In the genomic region with DNA sequence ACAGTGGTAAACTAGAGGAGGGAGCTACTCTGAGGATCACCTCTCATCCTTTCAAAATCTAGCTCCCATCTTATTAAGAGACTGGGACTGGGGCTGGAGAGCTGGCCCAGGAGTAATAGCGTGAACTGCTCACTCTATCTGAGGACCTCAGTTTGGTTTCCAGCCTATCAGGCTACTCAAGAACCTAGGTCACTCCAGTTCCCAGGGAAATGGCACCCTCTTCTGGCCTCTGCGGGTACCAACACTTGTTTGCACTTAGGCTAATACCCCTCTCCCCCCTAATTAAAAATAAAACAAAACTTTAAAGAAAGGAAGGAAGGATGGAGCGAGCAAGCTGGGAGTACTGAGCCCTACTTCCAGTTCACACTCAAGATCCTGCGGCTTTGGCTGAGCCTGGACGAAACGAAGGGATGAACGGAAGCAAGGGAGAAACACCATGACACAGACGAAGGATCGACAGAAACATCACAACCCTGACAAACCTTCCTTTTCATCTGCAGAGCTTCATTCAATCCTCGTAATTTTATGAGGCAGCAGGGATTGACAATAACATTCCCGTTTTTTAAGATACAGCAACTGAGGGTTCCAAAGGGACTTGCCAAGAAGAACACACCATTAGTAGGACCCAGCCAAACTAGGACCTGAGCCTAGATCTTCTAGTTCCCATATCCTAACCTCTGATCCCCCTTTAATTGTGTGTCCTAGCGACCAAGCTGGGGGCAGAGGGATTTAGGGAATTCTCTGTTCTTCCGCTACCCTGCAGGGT, we compare ENCODE assay signal across 8 mouse cellular contexts. TPM values are rescaled to one million over a fixed set of nuclear protein-coding genes. Genes with fewer than 3 reads are reported as not detected.
DNase-seq lines count a peak whose midpoint lies in the region; ATAC-seq lines count a peak whose summit lies in the region.

No protein-coding gene starts in this region.

- no peak overlapping the region for H3K27ac ChIP-seq in forebrain, embryonic 14.5 days (ENCODE audit: low read depth, low read length)
- peak overlapping the region; percentile 99; the same call in 1 of the 2 replicates for H3K27ac ChIP-seq in limb, embryonic 13.5 days
- H3K27ac ChIP-seq in neural tube, embryonic 15.5 days (replicated peaks), result peak overlapping the region; percentile 45

- DNase-seq in cerebellum, postnatal 10 days, result peak; percentile 53 to 63
- DNase-seq in cerebellum, adult 8-10 months, result no peak
- peak; percentile 47 for DNase-seq in A20 (ENCODE audit: low read depth, low spot score)
- DNase-seq in forebrain, embryonic 14.5 days (ENCODE audit: low spot score), result no peak
- no peak for DNase-seq in right cerebral cortex, postnatal 10 days (ENCODE audit: low spot score in 2 of 2)
- no peak for DNase-seq in urinary bladder, postnatal 4 days (ENCODE audit: low spot score in 2 of 2)

- H3K9ac ChIP-seq in forebrain, embryonic 14.5 days (ENCODE audit: low read length), result peak overlapping the region; percentile 98
- peak overlapping the region; percentile 99 for H3K9ac ChIP-seq in limb, embryonic 13.5 days
- peak overlapping the region; percentile 79 for H3K9ac ChIP-seq in neural tube, embryonic 15.5 days (replicated peaks)

- H3K36me3 ChIP-seq in forebrain, embryonic 14.5 days (ENCODE audit: control insufficient read depth, insufficient read depth, low read length), result peaks cover 51% of the 10 kb centered on the region
- peaks cover 52% of the 10 kb centered on the region for H3K36me3 ChIP-seq in limb, embryonic 13.5 days
- H3K36me3 ChIP-seq in neural tube, embryonic 15.5 days, result peaks cover 44% of the 10 kb centered on the region

- WGBS in forebrain, embryonic 14.5 days, result 60% methylated on average over 13 of the region's 13 CpGs
- 75% methylated on average over 13 of the region's 13 CpGs for WGBS in limb, embryonic 13.5 days
- 60% methylated on average over 13 of the region's 13 CpGs for whole genome bisulfite sequencing in neural tube, embryonic 15.5 days

- H3K4me2 ChIP-seq in forebrain, embryonic 14.5 days (ENCODE audit: low read length), result peak overlapping the region; percentile 100
- peak overlapping the region; percentile 100 for H3K4me2 ChIP-seq in limb, embryonic 13.5 days (replicated peaks)
- peak overlapping the region; percentile 92 for H3K4me2 ChIP-seq in neural tube, embryonic 15.5 days

- no peak for ATAC-seq in forebrain, embryonic 14.5 days
- no peak for ATAC-seq in limb, embryonic 13.5 days (ENCODE audit: low FRiP score, low read depth)
- ATAC-seq in neural tube, embryonic 15.5 days (ENCODE audit: low FRiP score), result no peak

- H3K4me3 ChIP-seq in forebrain, embryonic 14.5 days (ENCODE audit: low read depth, low read length), result peak overlapping the region; percentile 78
- peak overlapping the region; percentile 95 for H3K4me3 ChIP-seq in limb, embryonic 13.5 days
- peak overlapping the region; percentile 73 for H3K4me3 ChIP-seq in neural tube, embryonic 15.5 days (replicated peaks)

- no peaks in the 10 kb centered on the region for H3K27me3 ChIP-seq in forebrain, embryonic 14.5 days (replicated peaks; ENCODE audit: control insufficient read depth, insufficient read depth, low read length)
- H3K27me3 ChIP-seq in limb, embryonic 13.5 days, result no peaks in the 10 kb centered on the region
- H3K27me3 ChIP-seq in neural tube, embryonic 15.5 days (replicated peaks), result no peaks in the 10 kb centered on the region

- peaks cover 26% of the 10 kb centered on the region for H3K4me1 ChIP-seq in forebrain, embryonic 14.5 days (ENCODE audit: control insufficient read depth, insufficient read depth, low read length)
- H3K4me1 ChIP-seq in limb, embryonic 13.5 days, result peaks cover 48% of the 10 kb centered on the region
- H3K4me1 ChIP-seq in neural tube, embryonic 15.5 days, result peaks cover 53% of the 10 kb centered on the region

- no peaks in the 10 kb centered on the region for H3K9me3 ChIP-seq in forebrain, embryonic 14.5 days (replicated peaks; ENCODE audit: control insufficient read depth, low read length)
- no peaks in the 10 kb centered on the region for H3K9me3 ChIP-seq in limb, embryonic 13.5 days
- H3K9me3 ChIP-seq in neural tube, embryonic 15.5 days (replicated peaks), result no peaks in the 10 kb centered on the region

RNA-seq across cellular contexts. Expression of a gene that starts 8.0 kb away (rescaled TPM):
- 24.1 and 29.8 TPM in 2 replicates for polyA plus RNA-seq in forebrain, embryonic 14.5 days (2014; fragmentation: Nextera tagmentation; extraction: Ambion mirVana)
- polyA plus RNA-seq in limb, embryonic 13.5 days (2015; fragmentation: Nextera tagmentation; extraction: Ambion mirVana), result 37.8 and 42.6 TPM in 2 replicates
- polyA plus RNA-seq in neural tube, embryonic 15.5 days (2015; fragmentation: Nextera tagmentation; extraction: Ambion mirVana), result 16.1 and 24.0 TPM in 2 replicates

RNA-seq across cellular contexts. Expression of a gene that starts 8.4 kb away (rescaled TPM):
- 107 and 116 TPM in 2 replicates for polyA plus RNA-seq in forebrain, embryonic 14.5 days (2014; fragmentation: Nextera tagmentation; extraction: Ambion mirVana)
- polyA plus RNA-seq in limb, embryonic 13.5 days (2015; fragmentation: Nextera tagmentation; extraction: Ambion mirVana), result 114 and 123 TPM in 2 replicates
- 93.4 and 93.9 TPM in 2 replicates for polyA plus RNA-seq in neural tube, embryonic 15.5 days (2015; fragmentation: Nextera tagmentation; extraction: Ambion mirVana)

RNA-seq across cellular contexts. Expression of a gene that starts 33.4 kb away (rescaled TPM):
- 0.98 and 1.4 TPM in 2 replicates for polyA plus RNA-seq in forebrain, embryonic 14.5 days (2014; fragmentation: Nextera tagmentation; extraction: Ambion mirVana)
- polyA plus RNA-seq in limb, embryonic 13.5 days (2015; fragmentation: Nextera tagmentation; extraction: Ambion mirVana), result 7.3 and 8.1 TPM in 2 replicates
- polyA plus RNA-seq in neural tube, embryonic 15.5 days (2015; fragmentation: Nextera tagmentation; extraction: Ambion mirVana), result 5.4 and 7.8 TPM in 2 replicates

RNA-seq across cellular contexts. Expression of a gene that starts 38.4 kb away (rescaled TPM):
- 17.0 and 19.4 TPM in 2 replicates for polyA plus RNA-seq in forebrain, embryonic 14.5 days (2014; fragmentation: Nextera tagmentation; extraction: Ambion mirVana)
- 20.5 and 22.1 TPM in 2 replicates for polyA plus RNA-seq in limb, embryonic 13.5 days (2015; fragmentation: Nextera tagmentation; extraction: Ambion mirVana)
- polyA plus RNA-seq in neural tube, embryonic 15.5 days (2015; fragmentation: Nextera tagmentation; extraction: Ambion mirVana), result 20.5 and 21.3 TPM in 2 replicates

RNA-seq across cellular contexts. Expression of a gene that starts 39.0 kb away (rescaled TPM):
- polyA plus RNA-seq in forebrain, embryonic 14.5 days (2014; fragmentation: Nextera tagmentation; extraction: Ambion mirVana), result 67.2 and 73.6 TPM in 2 replicates
- 89.1 and 93.5 TPM in 2 replicates for polyA plus RNA-seq in limb, embryonic 13.5 days (2015; fragmentation: Nextera tagmentation; extraction: Ambion mirVana)
- polyA plus RNA-seq in neural tube, embryonic 15.5 days (2015; fragmentation: Nextera tagmentation; extraction: Ambion mirVana), result 59.4 and 67.9 TPM in 2 replicates

Comparison
In these comparisons a context has a peak if more than half of its experiments do, and no peak if none do; other contexts are left out.
1. DNase-seq: peak in cerebellum, postnatal 10 days (2 of 2) and A20 (single experiment); none in cerebellum, adult 8-10 months (single experiment), forebrain, embryonic 14.5 days (single experiment), right cerebral cortex, postnatal 10 days (0 of 2) and urinary bladder, postnatal 4 days (0 of 2).
2. Peak in every context shown above with its lines, with median percentiles within 50 percentile points of each other: H3K4me2 ChIP-seq, H3K4me3 ChIP-seq and H3K9ac ChIP-seq.